Mouse (Mus musculus) gastrocnemius, postnatal 4 days (tissue): ENCODE data around the gene Afap1. TPM values are rescaled to one million over a fixed set of nuclear protein-coding genes. Genes with fewer than 3 reads are reported as not detected.

Experiments used
- DNase-seq, 2 experiments: peaks; one replicate each; pipeline ENCODE4 v3.0.0; 2021 to 2022; ENCODE audit warnings: low spot score in 2 of 2, mixed read lengths in 2 of 2
- total RNA-seq, 2 experiments: library from RNA; stranded (reverse); gene quantifications; 2 replicates each; pipeline ENCODE4 v1.2.3; 2021

The Afap1 gene
- total RNA-seq, 2 experiments from 2014 or later: 44.5 to 48.0 TPM

GRCm38 (mm10) chr5:36033531-36034426 is 140.7 kb downstream of the Afap1 start:
- DNase-seq: no peak

GRCm38 (mm10) chr5:36039596-36039995 is 146.5 kb downstream of the Afap1 start:
- no peak for DNase-seq

GRCm38 (mm10) chr5:36040398-36041235 is 147.5 kb downstream of the Afap1 start:
- peak; percentile 74 to 84 for DNase-seq

- DNase-seq: no peak
Observed at GRCm38 (mm10) chr5:36041236-36041562, 148.1 kb downstream of the Afap1 start.

GRCm38 (mm10) chr5:36041756-36042155 is 148.6 kb downstream of the Afap1 start:
- DNase-seq: no peak

GRCm38 (mm10) chr5:36043154-36043553 is 150.0 kb downstream of the Afap1 start:
- no peak for DNase-seq

Other genes with a start within 250 kb of the Afap1 start
- 100 to 1,000 TPM in 1 of 2 experiments, 10 to 100 TPM in 1; 97.0 to 102 TPM for gene Htra3, start 213.5 kb upstream of the Afap1 start, total RNA-seq
- 1 to 10 TPM; 6.8 to 7.9 TPM for gene Sh3tc1, start 153.3 kb upstream of the Afap1 start, total RNA-seq
- gene Ablim2, start 135.4 kb upstream of the Afap1 start, total RNA-seq: 10 to 100 TPM; 70.5 to 76.6 TPM